Mouse (Mus musculus): Measurements from ENCODE around the gene Ncoa1. TPM values are rescaled to one million over a fixed set of nuclear protein-coding genes. Genes with fewer than 3 reads are reported as not detected.

Ncoa1 gene
- total RNA-seq, 2 experiments from 2014 or later = 29.2 to 34.6 TPM

DNA sequence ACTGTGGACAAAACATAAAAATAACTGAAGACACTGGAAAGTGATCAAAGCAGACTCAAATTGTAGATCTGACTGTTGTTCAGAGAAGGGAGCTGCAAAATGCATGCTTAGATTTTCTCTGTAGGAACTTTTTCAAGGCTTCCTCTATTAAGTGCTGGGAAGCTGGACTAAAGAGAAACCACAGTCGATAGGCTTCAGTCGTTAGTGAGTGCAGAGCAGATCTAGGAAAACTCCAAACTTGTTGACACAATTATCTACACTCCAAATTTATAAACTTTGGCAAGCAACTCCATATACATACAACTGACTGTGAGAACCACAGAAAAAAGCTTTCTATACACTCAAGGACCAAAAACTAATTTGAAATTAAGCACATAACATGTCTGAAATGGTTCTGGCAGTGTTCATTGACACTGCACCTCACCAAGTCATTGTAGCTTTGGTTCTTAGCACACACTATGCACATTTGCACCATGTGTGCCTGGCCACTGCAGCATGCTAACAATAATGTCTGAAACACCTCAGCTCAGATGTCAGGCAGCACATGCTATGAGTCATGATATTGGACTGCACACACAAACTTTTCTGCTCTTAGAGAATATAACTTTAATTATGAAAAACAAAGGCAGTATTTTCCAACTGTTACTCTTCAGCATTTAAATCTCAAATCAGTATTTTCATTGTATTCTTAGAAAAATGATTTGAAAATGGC lies 121.8 kb downstream of the Ncoa1 start:
- DNase-seq (ENCODE audit: low spot score) = no peak
- intact Hi-C loops (cut with DNase I) = no loop called here

DNA sequence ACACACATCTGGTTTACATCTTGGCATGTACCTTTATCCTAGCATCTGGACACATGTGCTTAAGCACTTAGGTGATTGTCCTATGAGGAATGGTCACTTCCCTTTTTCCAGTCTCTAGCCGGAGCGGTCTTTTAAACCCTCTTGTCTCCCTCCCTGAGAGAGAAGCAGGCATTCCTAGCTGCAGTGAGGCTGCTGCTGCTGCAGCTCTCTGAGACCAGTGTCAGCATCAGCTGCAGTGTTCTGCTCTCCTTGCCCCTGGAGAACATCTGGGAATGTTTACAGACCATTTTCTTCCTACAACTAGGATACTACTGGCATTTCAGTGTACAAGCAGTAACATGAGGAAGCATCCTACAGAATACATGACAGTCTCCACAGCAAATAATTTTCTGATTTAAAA lies 133.8 kb downstream of the Ncoa1 start:
- DNase-seq (ENCODE audit: low spot score) = no peak
- intact Hi-C loops (cut with DNase I) = no loop called here

DNA sequence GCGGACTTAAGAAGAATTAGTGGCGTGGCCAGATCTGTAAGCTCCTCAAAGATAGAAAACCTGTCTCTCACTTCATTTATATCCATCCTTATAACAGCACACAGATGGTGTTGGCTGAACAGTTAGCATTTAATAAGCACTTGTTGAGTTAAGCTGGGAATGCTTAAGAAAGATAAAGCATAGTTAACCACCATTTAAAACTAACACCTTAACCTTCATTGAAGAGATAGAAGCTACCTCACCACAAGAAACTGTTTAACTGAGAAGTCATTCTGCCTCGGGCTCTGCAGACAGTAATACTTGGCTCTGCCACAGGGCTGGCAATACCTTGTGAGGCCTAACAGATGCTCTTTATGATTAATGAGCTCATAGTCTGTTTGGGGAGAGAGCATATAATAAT lies 134.9 kb downstream of the Ncoa1 start:
- intact Hi-C loops (cut with DNase I) = no loop called here
- DNase-seq (ENCODE audit: low spot score) = no peak

DNA sequence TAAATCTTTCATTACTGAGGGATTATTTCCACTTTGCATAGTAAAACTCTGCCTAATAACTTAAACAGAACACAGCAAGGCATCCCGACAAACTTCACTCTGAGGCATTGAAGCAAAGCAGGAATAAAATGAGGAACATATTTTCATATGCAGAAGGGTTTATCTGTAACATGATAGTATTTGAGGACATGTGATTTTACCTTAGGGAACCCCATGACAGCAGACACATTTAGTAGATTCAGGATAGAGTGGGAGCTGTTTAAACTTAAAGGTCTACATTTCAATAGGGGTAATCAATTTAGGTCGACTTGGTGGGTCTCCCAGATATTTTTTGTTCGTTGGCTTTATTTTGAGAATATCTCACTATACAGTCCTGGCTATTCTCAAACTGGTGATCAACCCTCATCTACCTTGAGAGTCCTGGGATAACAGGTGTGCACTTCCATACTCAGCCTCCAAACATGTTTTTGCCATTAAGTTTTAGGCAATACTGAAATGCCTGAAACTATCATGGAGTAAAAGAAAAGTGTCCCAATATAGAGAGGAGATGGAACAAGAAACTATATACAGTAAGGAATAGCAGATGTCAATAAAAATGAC lies 136.6 kb downstream of the Ncoa1 start:
- intact Hi-C loops (cut with DNase I) = no loop called here

DNA sequence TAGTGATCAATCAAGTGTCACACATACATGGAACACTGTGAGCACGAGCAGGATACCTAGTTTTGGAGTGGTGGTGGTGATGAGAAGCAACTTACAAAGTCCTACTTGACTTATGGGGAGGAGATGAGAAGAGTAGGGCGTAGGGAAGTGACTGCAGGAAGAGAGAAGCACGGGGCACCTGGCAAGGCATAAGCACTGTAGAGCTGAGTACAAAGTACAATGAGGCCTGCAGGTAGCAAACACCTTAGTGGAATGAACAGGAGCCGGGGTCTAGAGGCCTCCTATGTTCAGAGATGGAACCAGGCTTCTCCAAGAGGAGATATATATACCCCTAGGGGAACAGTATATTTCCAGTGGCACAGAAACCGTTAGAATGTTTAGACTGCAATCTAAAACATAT lies 153.4 kb downstream of the Ncoa1 start:
- DNase-seq (ENCODE audit: low spot score) = no peak
- intact Hi-C loops (cut with DNase I) = no loop called here

More for the DNA sequence above, 136.6 kb downstream of the Ncoa1 start:
- no peak for DNase-seq (ENCODE audit: low spot score)

DNA sequence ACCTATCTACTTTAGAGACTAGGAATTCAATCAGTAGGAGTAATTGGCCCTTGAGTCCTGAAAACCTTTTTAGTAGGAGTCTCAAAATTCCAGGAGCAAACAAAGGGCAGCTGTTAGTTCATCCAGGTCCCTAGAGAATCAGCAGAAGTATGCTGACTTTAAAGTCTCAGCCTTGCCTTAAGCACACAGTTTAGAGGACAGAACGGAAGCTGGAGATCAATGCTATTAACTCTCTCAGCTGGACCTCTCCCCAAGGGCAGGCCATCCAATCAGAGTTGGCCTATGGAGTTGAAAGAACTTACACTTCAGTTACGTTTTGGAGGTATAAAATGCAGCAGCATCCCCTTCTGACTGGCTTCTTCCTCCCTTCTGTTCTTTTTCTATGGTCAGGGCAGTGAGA lies 154.8 kb downstream of the Ncoa1 start:
- intact Hi-C loops (cut with DNase I) = no loop called here
- no peak for DNase-seq (ENCODE audit: low spot score)

DNA sequence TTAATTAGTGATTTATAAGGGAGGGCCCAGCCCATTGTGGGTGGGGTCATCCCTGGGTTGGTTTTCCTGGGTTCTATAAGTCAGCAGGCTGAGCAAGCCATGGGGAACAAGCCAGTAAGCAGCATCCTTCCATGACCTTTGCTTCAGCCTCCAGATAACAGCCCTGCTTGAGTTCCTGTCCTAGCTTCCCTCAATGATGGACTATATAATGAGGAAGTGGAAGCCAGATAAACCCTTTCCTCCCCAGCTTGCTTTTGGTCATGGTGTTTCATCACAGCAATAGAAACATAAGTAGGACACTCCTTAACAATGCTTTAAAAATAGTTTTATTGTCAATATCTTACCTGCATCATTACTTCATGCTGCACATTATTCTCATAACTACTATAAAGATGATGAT lies 163.2 kb downstream of the Ncoa1 start:
- no peak for DNase-seq (ENCODE audit: low spot score)
- intact Hi-C loops (cut with DNase I) = no loop called here

DNA sequence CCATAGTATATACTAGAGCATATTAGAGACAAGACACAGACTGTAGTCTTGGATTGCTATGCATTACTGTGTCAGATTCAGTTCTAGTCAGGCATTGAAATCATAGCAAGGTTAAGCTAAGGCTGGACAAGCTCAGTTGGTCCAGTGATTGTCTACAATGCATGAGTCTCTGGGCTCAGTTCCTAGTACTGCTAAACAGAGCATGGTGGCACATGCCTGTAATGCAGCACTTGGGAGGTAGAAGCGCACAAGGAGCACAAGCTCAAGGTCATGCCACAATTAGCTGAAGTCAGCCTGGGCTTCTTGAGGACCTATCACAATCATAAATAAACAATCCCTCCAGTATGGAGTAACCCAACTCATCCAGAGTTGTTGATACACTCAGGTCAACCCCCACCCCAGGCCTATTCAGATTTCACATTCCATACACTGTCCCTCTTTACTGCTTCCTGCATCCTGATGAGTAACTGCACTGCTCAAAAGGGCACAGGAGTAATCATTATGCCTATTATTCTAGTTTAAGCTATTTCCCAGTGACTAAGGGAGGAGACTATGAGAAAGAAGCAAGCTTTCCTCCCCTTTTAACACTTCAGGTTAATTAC lies 170.2 kb downstream of the Ncoa1 start:
- DNase-seq (ENCODE audit: low spot score) = no peak
- intact Hi-C loops (cut with DNase I) = no loop called here

DNA sequence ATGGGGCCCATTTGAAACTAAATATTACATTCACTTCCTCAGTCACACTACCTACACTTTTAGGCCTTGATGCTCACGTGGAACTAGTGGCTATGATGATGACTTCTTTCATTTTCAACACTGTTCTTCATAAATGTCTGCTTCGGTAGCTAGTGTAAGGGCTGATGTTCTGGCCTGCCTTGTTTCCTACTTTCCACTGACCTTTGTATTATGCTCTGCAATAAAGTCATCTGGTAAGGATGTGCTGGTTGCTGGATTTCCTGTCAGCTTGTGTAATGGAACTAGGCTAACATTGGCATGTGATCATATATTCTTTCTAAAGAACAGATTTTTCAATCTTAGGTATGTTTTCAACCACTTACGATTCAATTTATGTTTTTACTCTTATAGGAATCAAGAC lies 177.7 kb downstream of the Ncoa1 start:
- no peak for DNase-seq (ENCODE audit: low spot score)
- intact Hi-C loops (cut with DNase I) = no loop called here

DNA sequence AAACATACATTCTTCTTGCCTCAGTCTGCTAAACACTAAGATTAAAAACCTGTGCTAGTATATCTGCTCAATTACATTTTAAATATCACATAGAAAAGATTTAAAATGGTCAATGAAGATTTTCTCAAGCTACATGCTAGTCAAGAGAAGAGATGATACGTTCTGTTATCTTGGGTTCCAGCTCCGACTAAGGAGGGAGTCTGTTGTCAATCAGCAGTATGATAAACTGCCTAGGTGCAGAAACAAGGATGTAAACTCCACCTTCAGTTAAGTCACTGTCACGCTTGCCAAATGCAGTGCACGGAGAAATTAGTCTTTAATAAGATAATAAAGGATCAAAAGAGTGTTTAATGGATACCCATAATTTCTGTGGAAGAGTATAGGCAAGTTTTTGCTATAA lies 178.4 kb downstream of the Ncoa1 start:
- intact Hi-C loops (cut with DNase I) = no loop called here
- DNase-seq (ENCODE audit: low spot score) = no peak

DNA sequence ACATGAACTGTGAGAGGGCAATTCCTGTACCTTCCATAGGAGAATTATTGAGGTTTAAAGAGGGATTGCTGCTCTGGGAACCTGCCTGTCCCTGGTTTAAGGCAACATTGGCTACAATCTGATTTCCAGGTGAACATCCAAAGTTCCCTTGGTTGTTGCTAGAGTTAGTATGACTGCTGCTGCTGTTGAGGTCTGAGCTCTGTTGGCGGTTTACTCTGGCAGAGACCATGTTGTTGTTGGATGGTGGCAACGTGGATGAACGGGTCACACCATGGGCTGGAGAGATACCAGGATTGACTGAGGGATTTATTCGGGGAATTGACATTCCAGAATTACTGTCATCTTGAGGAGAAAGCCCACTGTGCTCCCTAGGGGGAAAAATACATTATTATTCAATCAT lies 181.1 kb downstream of the Ncoa1 start:
- intact Hi-C loops (cut with DNase I) = no loop called here
- DNase-seq (ENCODE audit: low spot score) = no peak

DNA sequence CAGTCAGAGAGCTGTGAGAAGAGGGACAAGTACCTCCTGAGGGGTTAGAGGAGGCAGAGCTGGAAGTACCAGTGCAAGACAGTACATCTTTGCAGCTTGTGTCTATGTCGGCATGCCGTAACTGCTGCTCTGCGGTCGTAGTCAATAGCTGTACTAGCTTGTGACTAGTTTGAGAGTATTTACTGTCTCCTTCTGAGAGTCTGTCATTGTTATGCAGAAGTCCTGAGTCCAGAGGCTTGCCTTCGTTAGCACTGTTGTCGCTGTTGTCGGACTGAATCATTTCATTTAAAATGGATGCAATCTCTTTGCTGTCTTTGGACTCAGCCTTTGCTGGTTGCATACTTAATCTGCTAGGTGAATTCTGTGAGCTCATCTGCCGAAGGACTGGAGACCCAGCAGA lies 181.7 kb downstream of the Ncoa1 start:
- intact Hi-C loops (cut with DNase I) = no loop called here
- no peak for DNase-seq (ENCODE audit: low spot score)

DNA sequence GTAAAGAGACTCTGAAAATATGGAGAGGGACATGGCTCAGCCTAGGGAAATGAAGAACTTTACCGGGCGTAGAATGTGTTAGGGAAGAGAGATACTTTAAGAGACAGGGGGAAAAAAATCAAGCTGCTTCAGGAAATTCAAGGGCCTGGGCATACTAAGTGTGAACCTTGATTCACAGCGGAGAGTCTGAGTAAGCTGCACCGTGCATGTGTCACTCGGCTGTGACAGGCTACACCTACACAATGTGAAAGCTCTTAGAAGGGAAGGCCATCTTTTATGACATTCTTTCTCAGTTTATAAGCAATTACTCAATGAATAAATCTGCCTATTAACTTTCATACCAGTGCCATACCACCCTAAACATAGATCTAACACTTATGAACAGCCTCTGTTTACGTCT lies 183.2 kb downstream of the Ncoa1 start:
- intact Hi-C loops (cut with DNase I) = no loop called here
- DNase-seq (ENCODE audit: low spot score) = no peak

DNA sequence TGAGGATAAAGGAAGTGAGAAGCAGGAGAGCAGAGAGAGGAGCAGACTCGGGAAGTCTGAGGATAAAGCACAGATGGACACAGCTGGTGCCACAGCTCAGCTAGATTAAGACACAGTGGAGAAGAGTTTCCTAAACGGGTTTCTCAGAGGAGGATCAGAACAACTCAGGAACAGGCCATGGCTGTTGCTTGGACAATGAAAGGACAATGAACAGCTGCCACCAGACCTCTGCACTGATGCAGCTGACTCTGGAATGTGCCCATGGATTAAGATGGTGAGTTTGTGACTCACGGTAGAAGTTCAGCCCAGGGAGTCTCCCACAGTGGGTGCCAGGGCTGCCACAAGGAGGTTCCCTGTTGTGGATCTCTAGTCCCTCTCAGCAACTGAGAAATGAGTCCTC lies 191.8 kb downstream of the Ncoa1 start:
- intact Hi-C loops (cut with DNase I) = loop anchor here (10.0 kb wide), 1 partner anchor 260 kb away; no protein-coding TSS in a partner anchor
- DNase-seq (ENCODE audit: low spot score) = peak; percentile 17

DNA sequence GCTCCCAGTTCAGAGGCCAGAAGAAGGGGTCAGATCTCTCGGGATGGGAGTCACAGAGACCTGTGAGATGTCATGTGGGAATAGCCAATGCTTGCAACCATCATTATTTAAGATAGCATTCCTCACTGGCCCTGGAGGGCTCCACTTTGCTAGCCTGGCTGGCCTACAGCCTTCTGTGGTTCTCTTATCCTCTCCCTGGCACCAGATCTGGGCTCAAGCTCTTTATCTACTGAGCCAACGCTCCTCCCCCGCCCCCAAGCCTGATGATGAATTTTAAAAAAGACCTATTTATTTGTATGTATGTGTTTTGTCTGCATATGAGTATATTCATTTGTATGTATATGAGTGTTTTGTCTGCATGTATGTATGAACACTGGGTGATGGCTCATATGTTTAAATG lies 197.1 kb downstream of the Ncoa1 start:
- DNase-seq (ENCODE audit: low spot score) = no peak
- intact Hi-C loops (cut with DNase I) = loop anchor here (10.0 kb wide), 1 partner anchor 265 kb away; no protein-coding TSS in a partner anchor

DNA sequence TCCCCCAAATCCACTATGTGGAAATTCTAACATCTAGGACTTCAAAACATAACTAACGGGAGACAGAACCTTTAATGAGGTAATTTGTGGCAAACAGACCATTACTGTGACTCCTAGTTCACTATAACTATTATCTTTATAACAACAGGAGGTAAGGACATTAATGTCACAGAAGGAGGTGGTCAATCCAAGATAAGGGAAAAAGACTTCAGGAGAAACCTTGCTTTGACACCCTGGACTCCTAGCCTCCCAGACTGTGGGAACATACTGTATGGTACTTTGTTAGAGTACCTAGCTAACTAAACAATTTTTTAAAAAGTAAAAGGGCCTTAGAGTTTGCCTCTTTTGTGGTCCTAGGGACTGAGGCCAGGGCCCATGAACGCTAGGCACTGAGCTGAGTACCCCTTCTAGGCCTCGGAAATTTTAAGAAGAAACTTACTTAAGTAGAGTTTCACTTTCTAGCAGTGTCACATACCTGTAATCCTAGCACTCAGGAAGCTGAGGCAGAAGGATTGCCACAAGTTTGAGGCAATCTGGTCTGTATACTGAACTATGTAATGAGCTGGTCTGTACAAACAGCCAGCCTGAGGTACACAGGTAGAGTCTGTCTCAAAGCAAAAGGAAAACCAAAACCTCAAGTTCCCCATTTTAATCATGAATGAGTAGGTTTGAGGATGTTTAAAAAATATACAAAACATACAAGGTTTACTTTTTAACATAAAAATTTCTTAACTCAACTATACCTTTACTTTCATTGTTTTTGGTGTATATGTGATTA lies 197.8 kb downstream of the Ncoa1 start:
- intact Hi-C loops (cut with DNase I) = no loop called here
- DNase-seq (ENCODE audit: low spot score) = no peak

DNA sequence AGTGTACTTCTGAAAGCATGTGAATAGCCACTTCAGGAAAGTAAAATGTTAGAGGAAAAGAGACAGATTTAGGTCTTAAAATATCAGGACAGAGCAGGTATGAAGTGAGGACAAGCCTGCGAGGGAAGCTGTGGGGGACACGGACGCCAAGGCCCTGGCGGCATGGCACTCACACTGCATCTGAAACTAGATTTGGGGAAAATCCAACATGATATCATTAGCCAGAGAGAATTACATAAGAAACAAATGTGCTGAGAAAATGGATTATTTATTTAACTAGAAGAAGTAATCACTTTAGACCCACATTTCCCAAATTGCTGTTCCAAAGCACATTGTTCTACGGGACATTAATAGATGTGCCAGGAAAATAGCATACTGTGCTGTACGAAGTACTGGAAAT lies 205.9 kb downstream of the Ncoa1 start:
- DNase-seq (ENCODE audit: low spot score) = no peak
- intact Hi-C loops (cut with DNase I) = no loop called here

DNA sequence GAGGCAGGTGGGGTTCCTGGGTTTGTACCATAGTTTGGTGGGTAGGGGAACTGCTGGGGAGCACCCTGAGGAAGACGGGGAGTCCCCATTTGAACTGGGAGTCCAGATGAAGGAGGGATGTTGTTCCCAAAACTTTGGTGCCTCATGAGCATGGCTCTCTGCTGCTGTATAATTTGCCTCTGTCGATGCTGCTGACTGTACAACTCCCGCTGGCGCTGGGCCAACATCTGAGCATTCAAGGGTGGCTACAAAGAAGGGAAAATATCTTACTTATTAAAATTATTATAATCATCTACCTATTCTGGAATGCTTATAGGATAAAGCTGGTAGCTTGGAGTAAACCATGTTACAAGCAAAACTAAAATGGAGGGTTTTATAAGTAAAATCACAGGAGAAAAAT lies 209.2 kb downstream of the Ncoa1 start:
- intact Hi-C loops (cut with DNase I) = no loop called here

DNA sequence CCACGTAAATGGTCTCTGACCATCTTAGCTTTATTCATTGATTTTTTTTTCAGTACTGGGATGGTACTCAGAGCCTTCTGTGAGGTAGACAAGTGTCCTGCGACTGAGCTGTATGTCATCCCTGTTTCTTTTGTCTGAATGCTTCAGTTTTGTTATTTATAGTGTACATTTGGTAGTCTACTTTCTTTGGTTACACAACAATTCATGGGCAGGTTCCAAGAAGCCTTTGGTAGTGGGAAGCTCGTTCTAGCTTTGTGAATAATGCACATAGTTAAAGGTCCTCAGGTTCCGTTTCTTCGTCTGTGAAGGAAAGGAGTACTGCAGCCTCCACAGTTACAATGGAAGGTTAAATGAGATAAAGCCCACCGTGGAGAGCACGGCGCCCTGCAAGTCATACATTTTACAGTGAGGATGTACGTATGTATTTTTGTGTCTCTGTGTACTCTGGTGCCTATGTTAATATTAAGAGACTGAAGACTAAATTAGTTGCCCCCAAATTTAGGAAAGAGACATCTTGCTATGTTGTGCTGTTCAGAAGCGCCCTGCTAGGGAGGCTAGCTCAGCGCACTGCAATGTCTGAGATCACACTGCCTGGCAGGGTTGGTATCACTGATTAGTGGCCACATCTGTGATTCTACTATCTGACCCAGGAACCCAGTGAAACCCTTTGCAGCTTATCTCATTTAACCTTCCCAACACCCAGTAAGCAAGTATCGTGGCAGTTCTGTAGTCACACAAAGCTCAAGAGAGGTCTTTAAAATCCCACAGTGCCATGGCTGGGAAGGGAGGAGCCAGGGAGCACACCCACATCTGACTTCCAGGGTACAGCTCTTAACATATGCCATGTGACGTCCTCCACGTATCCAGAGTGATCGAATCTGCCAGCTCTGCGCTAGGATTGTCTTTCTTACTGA lies 224.0 kb downstream of the Ncoa1 start:
- DNase-seq (ENCODE audit: low spot score) = no peak
- intact Hi-C loops (cut with DNase I) = no loop called here

More for the DNA sequence above, 209.2 kb downstream of the Ncoa1 start:
- no peak for DNase-seq (ENCODE audit: low spot score)

DNA sequence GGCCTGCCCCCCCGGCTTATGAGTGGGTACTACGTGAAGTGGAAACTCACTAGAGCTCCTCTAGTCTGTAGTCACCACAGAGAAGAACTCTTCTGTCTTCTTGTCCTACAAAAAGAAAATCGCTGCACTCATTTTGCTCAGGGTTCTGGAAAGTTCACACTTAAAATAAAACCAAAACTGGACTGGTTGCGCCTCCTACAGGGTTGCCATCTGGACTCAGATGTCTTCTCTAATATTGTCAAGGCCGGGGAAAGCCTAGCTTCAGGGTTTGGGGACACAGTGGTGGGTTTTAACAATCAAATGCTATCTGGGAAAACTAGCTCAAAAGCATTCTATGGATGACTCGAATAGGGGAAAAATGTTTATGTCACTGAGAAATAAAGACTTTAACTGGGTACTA lies 227.2 kb downstream of the Ncoa1 start:
- DNase-seq (ENCODE audit: low spot score) = no peak
- intact Hi-C loops (cut with DNase I) = no loop called here

All from heart, postnatal 25 days (tissue).